Mouse (Mus musculus) ES-E14 (cell line): ENCODE results near the gene Smdt1.

Experiments
- HCFC1 ChIP-seq: IDR thresholded peaks from 2 replicates; pipeline ENCODE4 v1.6.1; 2012; ENCODE audit warnings: low read length, inconsistent platforms, borderline replicate concordance; ENCODE audit not compliant: insufficient read depth
- MAFK ChIP-seq: IDR thresholded peaks from 2 replicates; pipeline ENCODE4 v1.6.1; 2014; ENCODE audit warnings: mild to moderate bottlenecking, low read depth, low read length, inconsistent platforms; ENCODE audit not compliant: insufficient read depth
- ZC3H11A ChIP-seq: IDR thresholded peaks from 2 replicates; pipeline ENCODE4 v1.6.1; 2012; ENCODE audit warnings: low read depth, mild to moderate bottlenecking, inconsistent platforms, low read length, borderline replicate concordance
- ZNF384 ChIP-seq: IDR thresholded peaks from 2 replicates; pipeline ENCODE4 v1.6.1; 2012; ENCODE audit warnings: low read depth, low read length, inconsistent platforms

DNA sequence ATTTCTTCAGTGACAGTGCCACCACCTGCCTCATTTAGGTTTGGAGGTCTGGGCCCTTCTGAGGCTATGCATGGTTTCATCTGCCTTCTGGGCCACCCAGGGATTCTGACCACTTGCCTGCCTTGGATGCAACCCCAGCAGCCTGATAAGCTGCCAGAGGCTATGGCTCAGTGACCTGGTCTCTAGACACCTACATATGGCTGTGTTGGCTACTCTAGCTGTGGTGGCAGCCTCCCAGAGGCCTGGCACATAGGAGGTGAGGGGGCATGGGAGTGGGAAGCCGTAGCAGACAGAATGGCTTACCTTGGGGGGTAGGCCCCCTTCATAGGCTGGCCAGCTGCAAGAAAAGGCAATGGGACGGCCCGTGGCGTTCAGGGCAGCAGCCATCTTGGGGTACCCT is 3.6 kb upstream of the Smdt1 start:
- TF ChIP-seq HCFC1, result no peak
- no peak for TF ChIP-seq ZNF384
- no peak for TF ChIP-seq ZC3H11A
- TF ChIP-seq MAFK, result no peak
